In the genomic region with DNA sequence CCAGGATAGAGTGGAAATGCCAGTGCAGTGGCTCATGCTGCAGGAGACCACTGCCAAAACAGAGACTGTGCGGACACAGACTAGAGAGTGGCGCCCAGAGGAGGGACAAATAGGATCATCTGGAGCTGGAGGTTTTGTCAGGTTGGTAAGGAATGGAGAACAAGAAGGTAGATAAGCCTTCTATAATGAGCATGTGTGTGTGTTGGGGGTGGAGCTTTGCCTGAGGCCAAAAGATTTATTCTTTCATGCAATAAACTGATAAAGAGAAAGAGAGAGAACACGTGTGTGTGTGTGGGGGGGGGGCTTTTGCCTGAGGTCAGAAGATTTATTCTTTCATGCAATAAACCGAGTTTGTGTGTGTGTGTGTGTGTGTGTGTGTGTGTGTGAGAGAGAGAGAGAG, we compare ENCODE assay signal across 21 mouse cellular contexts.
"Had no signal": no experiment of that assay in that cellular context is flagged by ENCODE, and none has a peak within 500 bp of the region (broad histone marks: within the 10 kb centered on the region; RNA-seq: fewer than 3 reads in every experiment).

No protein-coding gene starts in this region.

- H3K4me3 ChIP-seq: liver, embryonic 15.5 days; lung, embryonic 15.5 days; midbrain, embryonic 10.5 days; midbrain, embryonic 12.5 days; midbrain, embryonic 15.5 days; myocyte; neural tube, embryonic 13.5 days; neural tube, embryonic 15.5 days had no signal

- H3K27me3 ChIP-seq: liver, embryonic 15.5 days; lung, embryonic 15.5 days; midbrain, embryonic 12.5 days; midbrain, embryonic 15.5 days; neural tube, embryonic 13.5 days; neural tube, embryonic 15.5 days had no signal

- DNase-seq: liver, postnatal 0 days; lung, adult 2 months; lung, postnatal 14 days; lung, postnatal 36 days; retina, postnatal 1 day; right cerebral cortex, adult 18-20 months; right cerebral cortex, postnatal 4 days; spleen, adult 18-20 months; thymus, adult 2 months; thymus, postnatal 25 days; thymus, postnatal 4 days had no signal

- H3K4me1 ChIP-seq: lung, embryonic 15.5 days; midbrain, embryonic 12.5 days; midbrain, embryonic 15.5 days; neural tube, embryonic 13.5 days; neural tube, embryonic 15.5 days had no signal

- H3K36me3 ChIP-seq: midbrain, embryonic 15.5 days had no signal

- H3K9ac ChIP-seq: liver, embryonic 15.5 days; liver, postnatal 0 days; lung, embryonic 15.5 days; midbrain, embryonic 12.5 days; midbrain, embryonic 15.5 days; neural tube, embryonic 13.5 days; neural tube, embryonic 15.5 days had no signal

- ATAC-seq: liver, postnatal 0 days; lung, postnatal 0 days; midbrain, embryonic 15.5 days had no signal

- H3K9me3 ChIP-seq: liver, embryonic 15.5 days; lung, embryonic 15.5 days; midbrain, embryonic 12.5 days; midbrain, embryonic 15.5 days; neural tube, embryonic 15.5 days had no signal

- H3K27ac ChIP-seq: liver, embryonic 15.5 days; lung, embryonic 15.5 days; macrophage; midbrain, embryonic 10.5 days; midbrain, embryonic 12.5 days; midbrain, embryonic 15.5 days; neural tube, embryonic 13.5 days; neural tube, embryonic 15.5 days had no signal

- H3K4me2 ChIP-seq: liver, embryonic 15.5 days; lung, embryonic 15.5 days; midbrain, embryonic 12.5 days; midbrain, embryonic 15.5 days; neural tube, embryonic 13.5 days; neural tube, embryonic 15.5 days had no signal
